Mouse (Mus musculus): ENCODE results near the gene Notch3. TPM values are rescaled to one million over a fixed set of nuclear protein-coding genes. Genes with fewer than 3 reads are reported as not detected.
"Not testable (repeated sequence)": the region's sequence is repeated elsewhere in the genome, so short reads cannot be mapped to it uniquely, and the experiment has no call there.

Notch3 gene
- polyA plus RNA-seq, 1 experiment = 9.5 TPM

DNA sequence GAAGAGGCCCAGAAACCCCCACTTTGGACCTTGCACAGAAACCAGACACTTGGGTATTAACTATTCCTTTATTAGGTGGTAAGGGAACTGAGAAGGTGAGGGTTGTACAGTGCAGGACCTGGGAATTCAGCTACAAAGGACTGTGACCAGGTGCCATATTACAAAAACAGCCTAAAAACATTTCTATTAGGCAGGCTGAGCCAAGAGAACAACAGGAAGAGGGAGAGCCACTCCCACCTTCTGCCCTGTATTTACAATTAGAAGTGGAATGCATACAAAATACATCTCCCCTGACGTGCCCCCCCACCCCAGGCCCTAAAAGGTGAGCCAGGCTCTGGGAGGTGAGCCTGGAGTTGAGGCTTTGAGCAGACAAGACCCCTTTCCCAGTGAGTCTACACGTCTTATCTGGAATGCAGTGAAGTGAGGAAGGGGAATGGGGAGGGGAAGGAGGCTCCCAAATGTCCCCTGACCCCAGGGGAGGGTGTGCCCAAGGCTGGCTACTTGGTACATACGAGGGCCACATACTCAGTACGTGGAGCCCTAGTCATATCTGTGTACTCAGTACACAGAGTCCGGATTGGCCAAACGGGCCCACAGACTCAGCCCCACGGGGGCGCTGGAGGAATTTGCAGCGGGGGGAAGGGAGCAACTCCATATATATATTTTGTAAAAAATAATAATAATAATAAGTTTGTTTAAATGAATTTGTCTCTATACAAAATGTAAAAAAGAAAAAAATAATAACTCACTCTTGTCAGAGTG lies 45.7 kb downstream of the Notch3 start:
- no peak for DNase-seq (ENCODE audit: extremely low spot score in 1 of 2, low spot score in 1 of 2)

DNA sequence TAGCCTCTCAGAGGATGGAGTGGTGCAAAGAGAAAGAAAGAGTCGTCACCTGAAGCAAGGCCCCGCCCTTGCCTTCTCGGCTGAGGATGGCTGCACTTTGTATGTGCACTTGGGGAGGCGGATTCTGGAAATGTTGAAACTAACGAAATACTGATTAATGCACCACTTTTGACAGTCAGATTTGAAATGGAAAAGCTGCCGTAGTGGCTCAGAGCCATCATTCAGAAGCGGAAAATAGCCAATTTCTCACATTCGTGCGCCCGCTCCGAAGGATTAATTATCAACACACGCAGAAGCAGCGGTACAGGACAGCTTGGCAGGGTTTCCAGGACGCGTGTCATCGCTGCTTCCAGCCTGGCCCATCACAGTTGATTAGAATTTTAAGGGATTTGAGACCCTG lies 47.5 kb downstream of the Notch3 start:
- peak in 1 of 2 experiments; percentile 25 for DNase-seq (ENCODE audit: extremely low spot score in 1 of 2, low spot score in 1 of 2)

DNA sequence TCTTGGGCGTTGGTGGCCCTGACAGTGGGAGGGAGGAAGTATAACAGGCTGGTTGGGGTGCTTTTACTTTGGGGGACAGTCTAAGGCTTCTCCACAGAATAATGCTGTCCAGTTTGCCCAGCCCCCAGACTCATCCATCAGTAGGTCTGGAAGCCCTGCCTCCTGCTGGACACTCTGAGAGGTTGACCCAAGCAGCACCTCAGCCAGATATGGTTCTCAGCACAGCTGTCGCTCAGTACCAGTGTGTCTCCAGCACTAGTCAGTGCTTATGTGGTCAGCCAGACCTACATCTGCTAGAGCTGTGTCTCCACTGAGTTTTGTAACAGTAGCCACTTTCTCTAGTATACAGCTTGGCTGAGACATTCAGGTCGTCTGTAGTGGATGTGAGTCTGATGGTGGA lies 48.2 kb downstream of the Notch3 start:
- DNase-seq (ENCODE audit: extremely low spot score in 1 of 2, low spot score in 1 of 2) = no peak

DNA sequence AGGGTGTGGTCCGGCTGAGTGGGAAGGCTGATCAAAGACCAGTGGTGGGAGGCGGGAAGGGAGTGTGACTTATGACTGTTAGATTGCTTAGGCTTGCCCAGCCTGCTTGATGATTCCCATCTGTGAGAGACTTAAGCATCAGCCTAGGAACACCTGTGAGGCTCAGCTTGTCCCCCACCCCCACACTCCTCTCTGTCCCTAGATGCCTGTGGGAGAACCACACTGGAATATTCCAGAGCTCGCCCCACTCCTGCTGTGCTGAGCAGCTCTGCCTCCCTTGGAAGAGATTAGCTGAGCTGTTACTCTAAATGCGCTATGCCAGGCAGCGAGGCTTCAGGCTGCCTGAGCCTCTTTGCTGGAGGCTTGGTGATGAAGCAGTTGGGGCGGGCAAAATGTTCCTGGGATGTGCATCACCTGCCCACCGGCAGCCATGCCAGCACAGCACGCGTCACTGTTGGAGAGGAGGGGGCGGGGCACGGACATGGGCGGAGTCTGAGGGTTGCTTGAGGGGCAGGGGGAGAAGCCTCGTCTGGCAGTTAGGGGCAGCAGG lies 48.7 kb downstream of the Notch3 start:
- DNase-seq (ENCODE audit: extremely low spot score in 1 of 2, low spot score in 1 of 2) = peak; percentile 79 to 81

GRCm38 (mm10) chr17:32117287-32117871 lies 49.3 kb downstream of the Notch3 start:
- DNase-seq (ENCODE audit: extremely low spot score in 1 of 2, low spot score in 1 of 2) = no peak

GRCm38 (mm10) chr17:32116586-32117286 lies 49.9 kb downstream of the Notch3 start:
- no peak for DNase-seq (ENCODE audit: extremely low spot score in 1 of 2, low spot score in 1 of 2)

GRCm38 (mm10) chr17:32114486-32114885 lies 52.2 kb downstream of the Notch3 start:
- not testable (repeated sequence) for DNase-seq (ENCODE audit: extremely low spot score in 1 of 2, low spot score in 1 of 2)

DNA sequence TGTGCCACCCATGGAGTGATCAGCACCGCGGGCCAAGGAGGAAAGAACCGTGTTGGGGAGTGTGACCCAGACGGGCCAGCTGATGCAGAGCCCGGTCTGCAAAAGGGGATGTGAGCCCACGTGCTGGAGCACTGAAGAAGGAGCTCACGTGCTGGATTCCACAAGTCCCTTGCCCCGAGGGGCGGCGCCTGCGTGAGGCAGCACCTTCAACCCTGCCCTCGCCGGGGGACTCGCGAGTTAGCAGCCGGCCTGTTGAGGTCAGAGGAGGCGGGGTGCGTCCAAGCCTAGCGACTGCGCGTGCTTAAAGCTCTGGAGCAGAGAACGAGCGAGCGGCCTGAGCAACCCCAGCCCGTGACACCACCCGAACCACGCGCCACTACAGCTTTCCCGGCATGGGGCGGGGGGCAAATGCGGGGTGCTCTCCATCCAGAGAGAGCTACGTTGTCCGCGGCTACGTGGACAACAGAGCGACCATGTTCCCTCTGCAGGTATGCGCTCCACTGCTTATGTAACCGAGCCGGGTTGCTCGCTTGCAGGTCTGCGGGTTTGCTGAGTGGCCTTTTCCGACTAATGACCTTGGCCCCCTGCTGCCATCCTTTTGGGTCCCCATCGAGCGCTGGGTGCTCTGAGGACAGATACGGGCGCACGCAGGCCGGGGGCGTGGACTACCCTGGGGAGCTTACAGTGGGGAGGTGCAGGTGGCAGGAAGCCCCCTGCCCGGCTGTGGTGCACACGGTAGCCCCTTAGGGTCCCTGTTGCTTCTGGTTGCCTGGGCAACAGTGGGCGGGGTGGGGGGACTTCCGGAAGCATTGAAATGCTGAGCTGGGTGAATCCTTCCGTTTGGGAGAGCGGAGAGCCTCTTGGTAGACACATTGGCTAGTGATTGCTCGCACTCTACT lies 52.9 kb downstream of the Notch3 start:
- peak in 1 of 2 experiments; percentile 50 for DNase-seq (ENCODE audit: extremely low spot score in 1 of 2, low spot score in 1 of 2)

- no peak for DNase-seq (ENCODE audit: extremely low spot score in 1 of 2, low spot score in 1 of 2)
Observed at GRCm38 (mm10) chr17:32113255-32113522, 53.5 kb downstream of the Notch3 start.

DNA sequence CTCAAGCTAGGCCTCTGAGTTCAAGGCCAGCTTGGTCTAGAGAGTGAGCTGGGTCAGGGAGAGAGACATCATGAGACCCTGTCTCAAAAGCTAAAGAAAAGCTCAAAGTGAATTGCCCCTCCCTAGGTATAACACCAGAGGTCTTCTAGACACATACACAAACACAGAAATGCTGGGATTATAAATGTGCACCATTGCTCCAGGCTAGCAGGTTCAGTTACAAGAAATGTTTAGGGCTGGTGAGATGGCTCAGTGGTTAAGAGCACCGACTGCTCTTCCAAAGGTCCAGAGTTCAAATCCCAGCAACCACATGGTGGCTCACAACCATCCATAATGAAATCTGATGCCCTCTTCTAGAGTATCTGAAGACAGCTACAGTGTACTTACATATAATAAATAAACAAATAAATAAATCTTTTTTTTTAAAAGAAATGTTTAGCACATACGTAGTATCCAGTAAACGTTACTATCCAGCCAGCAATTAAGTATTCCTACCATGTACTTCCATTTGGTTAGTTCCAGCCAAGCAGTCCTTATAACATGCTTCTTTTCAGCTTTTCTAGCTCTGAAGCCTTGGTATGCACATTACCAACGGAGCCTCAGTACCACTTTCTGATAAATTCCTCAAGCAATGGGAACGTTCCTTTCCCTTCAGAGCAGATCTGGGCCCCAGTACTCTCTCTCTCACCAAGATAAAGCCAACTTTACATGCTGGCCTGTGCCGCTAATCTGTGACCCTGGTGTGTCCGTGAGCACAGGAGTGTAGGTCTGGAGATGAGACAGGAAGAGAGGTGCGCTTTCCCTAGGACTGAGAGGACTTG lies 54.0 kb downstream of the Notch3 start:
- DNase-seq (ENCODE audit: extremely low spot score in 1 of 2, low spot score in 1 of 2) = no peak

- no peak for DNase-seq (ENCODE audit: extremely low spot score in 1 of 2, low spot score in 1 of 2)
Observed at GRCm38 (mm10) chr17:32110980-32111780, 55.5 kb downstream of the Notch3 start.

- no peak for DNase-seq (ENCODE audit: extremely low spot score in 1 of 2, low spot score in 1 of 2)
Observed at GRCm38 (mm10) chr17:32110424-32110823, 56.2 kb downstream of the Notch3 start.

- no peak for DNase-seq (ENCODE audit: extremely low spot score in 1 of 2, low spot score in 1 of 2)
Observed at GRCm38 (mm10) chr17:32109201-32109940, 57.3 kb downstream of the Notch3 start.

DNA sequence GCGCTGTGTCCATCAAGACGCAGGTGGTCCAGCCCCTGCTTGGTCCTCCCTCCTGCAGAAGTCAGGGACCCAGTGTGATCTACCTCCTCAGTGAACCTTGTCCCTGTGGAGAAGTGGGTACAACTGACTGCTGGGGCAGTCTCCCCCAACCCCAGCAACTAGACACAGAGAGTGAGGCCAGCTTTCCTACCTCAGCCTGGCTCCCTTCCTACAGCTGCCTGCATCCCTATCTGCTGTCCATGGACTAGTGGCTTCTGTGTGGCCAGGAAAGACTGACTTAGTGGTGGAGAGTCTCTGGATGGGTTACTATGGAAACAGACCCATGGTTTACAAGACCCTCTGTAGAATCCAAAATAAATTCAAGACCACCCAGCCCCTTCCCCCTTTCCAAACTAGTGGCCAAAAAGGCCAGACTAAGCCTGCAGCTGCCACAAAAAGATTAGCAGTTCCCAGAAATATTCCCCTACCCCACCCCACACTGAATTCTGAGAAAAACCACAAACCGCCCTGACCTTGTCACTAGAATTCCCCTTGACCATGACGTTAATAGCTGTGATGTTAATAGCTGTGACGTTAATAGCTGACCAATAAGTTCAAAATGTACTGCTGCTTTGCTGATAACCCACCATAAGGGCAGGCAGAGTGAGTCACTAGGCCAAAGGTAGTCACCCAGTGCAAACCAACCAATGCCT lies 58.2 kb downstream of the Notch3 start:
- DNase-seq (ENCODE audit: extremely low spot score in 1 of 2, low spot score in 1 of 2) = not testable (repeated sequence)

GRCm38 (mm10) chr17:32107877-32108276 lies 58.8 kb downstream of the Notch3 start:
- no peak for DNase-seq (ENCODE audit: extremely low spot score in 1 of 2, low spot score in 1 of 2)

DNA sequence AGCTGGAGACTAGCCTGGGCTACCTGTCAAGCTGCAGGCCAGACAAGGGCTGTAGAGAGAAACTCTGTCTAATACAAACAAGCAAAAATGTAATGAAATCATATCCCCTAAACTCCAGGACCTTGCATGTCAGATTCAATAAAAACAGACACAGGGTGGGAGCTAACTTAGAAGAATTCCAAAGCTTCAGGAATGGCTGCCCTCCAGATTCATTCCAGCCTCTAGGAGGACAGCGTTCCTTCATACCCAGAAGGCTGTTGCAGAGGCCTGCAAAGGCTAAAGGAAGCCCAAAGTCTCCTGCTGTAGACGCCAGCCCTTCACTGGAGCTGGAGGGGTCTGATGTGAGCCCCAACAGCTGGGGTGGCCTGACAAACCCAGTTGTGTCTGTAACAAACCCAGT lies 60.3 kb downstream of the Notch3 start:
- no peak for DNase-seq (ENCODE audit: extremely low spot score in 1 of 2, low spot score in 1 of 2)

- DNase-seq (ENCODE audit: extremely low spot score in 1 of 2, low spot score in 1 of 2) = no peak
Observed at GRCm38 (mm10) chr17:32103054-32103453, 63.6 kb downstream of the Notch3 start.
